Mouse (Mus musculus) lung, adult 18-20 months (tissue): ENCODE data around the gene Ncapd2.

ENCODE experiments used
- DNase-seq, 2 experiments: peaks; one replicate each; pipeline ENCODE4 v3.0.0; 2022; ENCODE audit warnings: mixed read lengths in 2 of 2

Gene Ncapd2

DNA sequence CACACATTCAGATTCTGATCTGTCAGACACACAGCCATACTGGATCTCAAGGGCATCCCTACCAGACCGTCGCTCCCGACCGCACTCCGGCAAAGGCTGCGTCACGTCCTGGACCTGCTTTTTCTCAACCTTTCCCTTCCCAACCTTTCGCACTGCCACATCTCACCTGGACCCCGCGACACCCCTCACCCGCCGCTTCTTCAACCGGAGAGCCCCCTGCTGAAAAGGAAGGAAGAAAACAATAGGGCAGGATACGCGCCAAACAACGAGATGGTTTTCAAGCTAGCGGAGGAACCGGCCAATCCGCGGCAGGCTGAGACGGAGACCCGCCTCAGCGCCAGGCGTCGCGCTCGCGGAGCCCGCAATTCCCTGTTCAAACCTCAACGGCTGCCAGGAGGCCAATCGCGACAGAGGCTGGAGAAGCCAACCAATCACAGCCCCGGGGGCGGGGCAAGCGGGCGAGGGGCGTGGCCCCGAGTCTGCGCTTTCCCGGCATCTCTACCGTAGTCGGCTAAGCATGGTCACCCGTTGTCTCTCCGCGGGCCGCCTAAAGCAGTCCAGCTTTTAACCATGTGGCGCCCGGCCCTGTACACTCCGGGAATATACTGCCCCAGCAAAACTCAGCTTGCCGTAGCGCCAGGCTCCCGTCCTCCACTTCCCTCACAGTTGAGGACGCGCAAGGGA lies at the start of gene Ncapd2, which contains the start of gene Mrpl51:
TSS of gene Ncapd2 (minus strand) at position 370 of the 684 bp plus-strand sequence.
TSS of gene Mrpl51 (plus strand) at position 470 of the 684 bp plus-strand sequence.
- peak; percentile 96 to 97 for DNase-seq

- DNase-seq, result no peak
These were observed 49.1 kb upstream of the Ncapd2 start for GRCm38 (mm10) chr6:125240617-125241016.

DNA sequence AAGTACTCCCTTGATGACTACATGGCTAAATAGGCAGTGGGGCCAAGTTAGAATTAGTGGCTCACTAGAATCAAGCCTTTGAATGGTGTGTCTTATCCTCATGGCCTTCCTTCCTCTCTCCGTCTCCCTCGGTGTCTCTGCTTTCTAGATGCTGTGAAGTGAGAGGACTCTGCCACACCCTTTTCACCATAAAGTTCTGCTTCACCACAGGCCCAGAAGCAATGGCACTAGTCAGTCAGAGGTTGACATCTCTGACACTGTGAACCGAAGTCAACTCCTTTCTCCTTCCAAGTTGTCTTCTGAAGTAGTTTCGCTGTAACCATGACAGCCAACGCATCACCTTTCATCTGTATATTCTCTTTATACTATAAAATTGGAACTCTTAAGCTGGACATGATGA lies 48.0 kb upstream of the Ncapd2 start:
- no peak for DNase-seq

DNA sequence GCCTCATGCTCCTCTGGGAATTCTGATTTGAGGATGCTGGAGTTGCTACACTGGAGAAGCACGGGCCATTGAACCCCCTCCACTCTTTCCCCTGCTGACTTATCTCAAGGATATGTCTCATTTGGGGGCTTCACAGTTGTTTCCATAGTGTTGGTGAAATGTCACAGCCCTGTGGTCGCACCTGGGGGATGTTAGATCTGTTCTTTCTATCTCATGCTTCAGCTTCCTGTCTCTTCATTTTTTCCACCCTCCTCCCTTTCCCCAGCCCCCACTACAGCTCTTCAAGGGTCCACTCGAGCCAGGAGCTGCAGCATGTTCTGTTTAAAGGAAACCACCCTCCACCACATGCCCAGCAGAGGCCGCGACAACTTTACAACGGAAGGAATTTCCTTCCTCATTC lies 46.9 kb upstream of the Ncapd2 start:
- no peak for DNase-seq

DNA sequence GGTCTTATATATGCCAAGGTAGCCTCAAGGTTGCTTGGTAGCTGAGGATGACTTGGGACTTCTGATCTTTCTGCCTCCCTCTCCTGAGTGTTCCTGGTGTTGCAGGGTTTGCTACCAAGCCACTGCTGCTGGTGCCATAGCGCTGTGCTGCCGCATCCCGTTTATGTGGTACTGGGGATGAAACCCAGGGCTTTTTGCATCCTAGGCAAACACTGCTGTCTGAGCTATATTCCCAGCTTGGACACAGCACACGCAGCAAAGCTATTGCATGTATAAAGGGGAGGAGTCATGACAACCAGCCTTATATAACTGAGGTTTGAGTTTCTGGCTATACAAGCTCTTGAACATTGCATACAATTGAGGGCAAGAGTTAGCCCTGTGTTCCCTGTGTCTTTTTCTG lies 45.9 kb upstream of the Ncapd2 start:
- DNase-seq, result no peak

DNA sequence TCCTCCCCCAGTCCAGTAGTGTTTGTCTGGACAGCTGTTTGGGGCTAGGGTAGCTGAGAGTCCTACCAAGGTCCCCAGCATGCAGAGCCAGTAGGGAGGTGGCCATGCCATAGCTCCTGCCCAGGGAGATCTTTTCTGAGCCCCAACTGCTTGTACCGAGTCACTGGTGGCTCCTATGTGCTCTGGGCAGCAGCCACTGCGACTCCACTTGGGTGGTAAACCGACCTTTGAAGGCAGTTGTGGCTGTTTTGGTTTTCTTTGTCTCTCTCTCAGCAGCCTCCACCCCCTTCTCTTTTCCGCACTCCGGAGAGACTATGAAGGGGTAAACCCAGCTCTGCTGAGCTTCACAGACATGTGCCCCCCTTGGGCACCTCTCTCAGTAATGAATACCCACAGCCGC lies 45.3 kb upstream of the Ncapd2 start, which contains the start of gene Cd27:
TSS of gene Cd27 (minus strand) at position 229 of the 400 bp plus-strand sequence.
- DNase-seq, result no peak

GRCm38 (mm10) chr6:125236341-125236740 lies 44.8 kb upstream of the Ncapd2 start:
- no peak for DNase-seq

GRCm38 (mm10) chr6:125234520-125234828 lies 43.0 kb upstream of the Ncapd2 start:
- DNase-seq, result no peak

- DNase-seq, result peak; percentile 28 to 58
These were observed 42.5 kb upstream of the Ncapd2 start for GRCm38 (mm10) chr6:125233816-125234519.

- no peak for DNase-seq
These were observed 41.0 kb upstream of the Ncapd2 start for GRCm38 (mm10) chr6:125232516-125232915.

DNA sequence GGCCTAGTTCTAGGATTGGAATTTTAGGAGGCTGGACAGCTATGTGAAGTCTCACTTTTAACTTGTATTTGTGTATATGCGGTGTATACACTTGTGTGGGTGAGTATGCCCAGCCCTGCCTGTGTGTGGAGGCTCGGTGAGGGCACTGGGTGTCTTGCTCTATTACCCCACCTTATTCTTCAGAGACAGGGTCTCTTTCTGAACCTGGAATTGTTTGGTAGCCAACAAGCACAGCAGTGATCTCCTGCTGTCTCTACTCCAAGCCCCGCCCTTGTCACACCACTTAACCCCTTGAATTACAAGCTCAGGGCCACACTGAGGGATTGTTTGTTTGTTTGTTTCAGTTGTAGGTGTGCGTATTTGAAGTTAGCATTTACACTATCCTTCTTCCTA lies 40.5 kb upstream of the Ncapd2 start:
- peak; percentile 21 to 27 for DNase-seq

DNA sequence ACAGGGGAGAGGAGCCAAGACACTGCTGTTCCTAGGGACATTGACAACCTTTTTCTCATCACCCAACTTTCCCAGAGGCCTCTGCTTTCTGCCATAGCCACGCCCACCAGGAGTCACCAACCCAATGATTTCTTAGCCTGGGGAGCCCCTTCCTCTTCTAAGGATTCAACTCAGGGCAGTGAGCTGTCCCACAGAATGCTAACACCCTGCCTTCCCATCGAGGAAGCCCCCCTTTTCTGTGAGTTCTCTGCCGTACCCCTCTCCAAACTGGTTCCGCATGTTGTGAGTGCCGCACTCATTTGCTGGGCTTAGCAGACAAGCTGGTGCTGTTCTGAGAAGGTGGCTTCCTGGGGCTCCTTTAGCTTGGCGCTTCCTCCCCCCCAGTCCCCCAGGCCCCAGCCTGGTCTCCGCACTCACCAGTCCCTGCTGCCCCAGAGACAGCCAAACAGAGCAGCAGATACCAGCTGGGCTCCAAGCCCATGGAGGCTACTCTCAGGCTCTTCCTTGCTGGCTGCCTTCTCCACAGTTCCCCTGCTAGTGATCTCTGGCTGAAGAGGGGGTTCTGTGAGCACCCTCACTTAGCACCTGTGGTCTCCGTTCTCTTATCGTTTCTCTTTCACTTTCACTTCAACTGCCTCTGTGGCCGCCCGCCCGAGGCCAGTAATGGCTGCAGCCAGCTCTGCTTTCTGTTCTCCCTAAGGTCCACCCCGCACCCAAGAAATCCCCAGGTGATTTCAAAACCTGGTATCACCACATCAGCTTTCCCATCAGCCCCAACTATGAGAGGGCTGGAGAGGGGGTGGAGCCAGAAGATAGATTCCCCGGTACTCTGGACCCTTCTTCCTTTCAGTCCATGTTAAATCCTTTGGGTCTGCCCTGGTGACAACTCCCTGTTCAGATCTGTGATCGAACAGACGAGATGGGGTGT lies 39.9 kb upstream of the Ncapd2 start, which contains the start of gene Tapbpl:
TSS of gene Tapbpl (minus strand) at position 744 of the 928 bp plus-strand sequence.
- DNase-seq, result peak; percentile 75 to 79

DNA sequence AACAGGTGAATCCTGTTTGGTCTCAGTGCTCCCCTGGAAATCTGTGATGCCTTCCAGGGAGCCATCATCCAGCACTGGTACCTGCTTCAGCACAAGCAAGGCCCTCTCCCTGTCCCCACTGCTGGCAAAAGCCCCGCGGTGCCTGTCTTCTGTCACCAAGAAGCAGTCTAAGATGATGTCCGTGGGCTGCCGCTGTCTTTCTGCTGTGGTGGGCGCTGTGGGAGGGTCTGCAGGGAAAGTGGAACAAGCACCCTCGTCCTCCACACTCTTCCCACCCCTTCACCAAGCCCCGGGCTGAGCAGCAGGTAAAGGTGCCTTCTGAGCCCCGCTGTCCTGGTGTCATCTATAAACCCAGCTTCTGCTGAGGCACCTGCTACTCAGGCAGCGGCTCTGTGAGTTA lies 39.1 kb upstream of the Ncapd2 start:
- no peak for DNase-seq

GRCm38 (mm10) chr6:125225518-125226115 lies 34.1 kb upstream of the Ncapd2 start:
- DNase-seq, result no peak

DNA sequence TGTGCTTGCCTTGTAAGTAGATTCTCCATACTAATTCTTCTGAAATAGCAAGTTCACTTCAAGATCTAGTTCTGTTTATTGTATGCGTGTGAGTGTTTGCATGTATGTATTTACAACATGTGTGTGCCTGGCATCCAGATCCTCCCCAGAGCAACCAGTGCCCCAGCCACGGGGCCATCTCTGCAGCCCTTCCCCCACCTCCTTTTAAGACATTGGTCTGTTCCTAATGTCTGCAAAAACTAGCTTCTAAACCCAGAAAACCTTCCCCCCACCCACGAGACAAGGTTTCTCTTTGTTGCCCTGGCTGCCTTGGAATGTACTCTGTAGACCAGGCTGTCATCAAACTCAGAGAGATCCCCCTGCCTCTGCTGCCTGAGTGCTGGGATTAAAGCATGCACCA lies 31.1 kb upstream of the Ncapd2 start:
- no peak for DNase-seq

GRCm38 (mm10) chr6:125222146-125222545 lies 30.6 kb upstream of the Ncapd2 start:
- DNase-seq, result peak; percentile 28 to 37

DNA sequence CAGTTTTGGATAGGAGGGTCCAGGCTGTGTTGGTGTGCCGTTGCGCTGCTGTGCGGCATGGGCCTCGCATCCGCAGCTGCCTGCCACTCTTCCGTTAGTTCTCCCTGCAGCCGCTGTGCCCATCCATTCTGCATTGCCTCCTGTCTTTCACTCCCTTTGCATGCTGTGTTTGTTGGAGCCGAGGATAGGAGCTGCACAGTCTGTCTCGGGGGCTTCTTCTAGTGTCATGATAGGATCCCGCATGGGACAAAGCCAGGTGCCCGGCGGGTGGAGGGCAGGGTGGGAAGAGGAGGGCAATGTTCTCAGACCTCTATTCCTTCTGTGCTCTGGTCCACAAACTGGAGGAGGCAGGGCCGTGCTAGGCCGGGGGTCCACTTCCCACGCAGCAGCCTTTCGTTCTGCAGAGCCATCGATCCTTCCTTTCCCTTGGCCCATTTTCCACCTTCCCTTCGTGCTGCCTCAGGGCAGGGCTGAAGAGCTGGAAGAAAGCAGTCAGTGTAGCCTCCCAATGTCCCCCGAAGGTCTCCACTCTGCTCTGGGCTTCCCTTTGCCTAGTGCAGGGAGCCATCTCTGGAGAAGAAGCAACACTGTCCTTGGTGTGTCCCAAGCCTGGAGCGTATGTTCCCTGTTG lies 29.7 kb upstream of the Ncapd2 start:
- no peak for DNase-seq

GRCm38 (mm10) chr6:125218963-125219362 lies 27.5 kb upstream of the Ncapd2 start:
- peak; percentile 46 to 60 for DNase-seq

DNA sequence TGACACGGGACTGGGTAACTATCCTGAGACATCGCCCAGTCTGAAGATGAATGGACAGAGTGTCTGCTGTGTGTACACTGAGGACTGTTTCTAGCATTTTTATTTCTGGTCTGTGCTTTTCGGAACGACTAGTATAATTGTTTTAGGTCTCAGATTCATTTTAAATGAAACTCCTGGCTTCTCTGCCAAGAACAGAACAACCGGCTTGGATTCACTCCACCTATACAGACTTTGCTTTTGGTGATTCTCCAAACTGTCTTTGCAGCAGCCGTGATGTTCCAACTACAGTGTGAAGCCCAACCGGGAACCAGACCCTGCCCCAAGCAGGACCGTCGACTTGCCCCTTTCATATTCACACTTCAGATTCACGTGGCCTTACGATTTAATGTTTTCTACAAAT lies 26.4 kb upstream of the Ncapd2 start:
- DNase-seq, result no peak

- DNase-seq, result no peak
These were observed 25.4 kb upstream of the Ncapd2 start for GRCm38 (mm10) chr6:125216898-125217297.

- DNase-seq, result peak; percentile 98
These were observed 23.9 kb upstream of the Ncapd2 start, which contains the start of gene Vamp1 for GRCm38 (mm10) chr6:125215148-125215954. Vamp1 (plus strand) TSS chr6:125215551.
